Mouse (Mus musculus) hindbrain, postnatal 0 days (tissue): ENCODE measurements around the gene Fam43b. TPM values are rescaled to one million over a fixed set of nuclear protein-coding genes. Genes with fewer than 3 reads are reported as not detected.
"Not testable (repeated sequence)": the region's sequence is repeated elsewhere in the genome, so short reads cannot be mapped to it uniquely, and the experiment has no call there.

ENCODE experiments used
- ATAC-seq: fragments of 200-750 bp; cut with Nextera tagmentation; 2 replicates; pipeline ENCODE4 v1.8.0; 2017; ENCODE audit warnings: mild to moderate bottlenecking, moderate TSS enrichment, moderate library complexity
- DNase-seq: peaks from one replicate; pipeline ENCODE4 v3.0.0-alpha.2; 2015; ENCODE audit warnings: low spot score
- H3K27ac ChIP-seq: fragments of 300-500 bp; sonication (generic); 2 replicates; pipeline ENCODE4 v1.5.1; 2014; ENCODE audit warnings: mild to moderate bottlenecking
- H3K27me3 ChIP-seq: fragments of 300-500 bp; sonication (generic); 2 replicates; pipeline ENCODE4 v1.6.1; 2014; ENCODE audit warnings: low read length, mixed read lengths; ENCODE audit not compliant: insufficient read depth
- H3K36me3 ChIP-seq: fragments of 300-500 bp; sonication (generic); 2 replicates; pipeline ENCODE4 v1.6.1; 2014; ENCODE audit warnings: low read length, mixed read lengths; ENCODE audit not compliant: insufficient read depth
- H3K4me1 ChIP-seq: fragments of 300-500 bp; sonication (generic); 2 replicates; pipeline ENCODE4 v1.6.1; 2014; ENCODE audit warnings: antibody characterized with exemption, low read length, mixed read lengths; ENCODE audit not compliant: insufficient read depth
- H3K4me2 ChIP-seq: fragments of 300-500 bp; sonication (generic); 2 replicates; pipeline ENCODE4 v1.6.1; 2014; ENCODE audit warnings: low read depth, mild to moderate bottlenecking, low read length, moderate library complexity, mixed read lengths
- H3K4me3 ChIP-seq: fragments of 300-500 bp; sonication (generic); 2 replicates; pipeline ENCODE4 v1.5.1; 2014; ENCODE audit warnings: low read length
- H3K9ac ChIP-seq: fragments of 300-500 bp; sonication (generic); replicated peaks from 2 replicates; pipeline ENCODE4 v1.6.1; 2014; ENCODE audit warnings: mild to moderate bottlenecking, low read length, moderate library complexity, mixed read lengths
- H3K9me3 ChIP-seq: fragments of 300-500 bp; sonication (generic); 2 replicates; pipeline ENCODE4 v1.6.1; 2016; ENCODE audit warnings: low read length, mixed read lengths
- CTCF ChIP-seq: IDR thresholded peaks from 2 replicates; pipeline ENCODE4 v1.5.1; 2016; ENCODE audit warnings: antibody characterized with exemption, control low read depth, low read depth
- WGBS: fragments of 180-500 bp; shearing (Covaris S2); extraction: QIAGEN DNeasy Blood & Tissue Kit; methylation state at CpG from one replicate; pipeline ENCODE4 v1.1.7; 2014; 5-methylcytosine and 5-hydroxymethylcytosine counted together
- polyA plus RNA-seq: library from polyadenylated mRNA; unstranded; fragments of >200 nt; fragmentation: Nextera tagmentation; extraction: Ambion mirVana; gene quantifications from 2 replicates; pipeline ENCODE4 v1.2.1, GENCODE M21; 2015
- total RNA-seq: library from RNA; depleted of rRNA; stranded (reverse); fragments of >200 nt; gene quantifications from 2 replicates; pipeline ENCODE4 v1.2.3, GENCODE M21; 2014

Fam43b gene
- total and polyA plus RNA-seq, 2 experiments from 2014 or later = 18.6 to 23.8 TPM

GRCm38 (mm10) chr4:138426778-138427705 is 30.7 kb upstream of the Fam43b start:
- Histone ChIP-seq H3K4me3 (no peak overlapping the region), H3K9me3 (no peaks in the 10 kb centered on the region), H3K9ac (no peak overlapping the region), H3K27ac (no peak overlapping the region), H3K36me3 (no peaks in the 10 kb centered on the region), H3K4me1 (no peaks in the 10 kb centered on the region), H3K27me3 (peaks cover 5% of the 10 kb centered on the region; the same call in 1 of the 2 replicates), H3K4me2 (peak overlapping the region; percentile 37)
- WGBS = 41% methylated on average over 22 of the region's 22 CpGs
- DNase-seq = peak; percentile 89
- peak; percentile 95 for TF ChIP-seq CTCF
- ATAC-seq = peak; percentile 79

GRCm38 (mm10) chr4:138425604-138426003 is 29.3 kb upstream of the Fam43b start:
- not testable (repeated sequence) for H3K36me3 ChIP-seq, H3K4me3 ChIP-seq, H3K27me3 ChIP-seq, H3K4me1 ChIP-seq, H3K9me3 ChIP-seq, H3K4me2 ChIP-seq, DNase-seq, H3K27ac ChIP-seq, ATAC-seq, H3K9ac ChIP-seq
- WGBS = 92% methylated on average over 14 of the region's 14 CpGs

DNA sequence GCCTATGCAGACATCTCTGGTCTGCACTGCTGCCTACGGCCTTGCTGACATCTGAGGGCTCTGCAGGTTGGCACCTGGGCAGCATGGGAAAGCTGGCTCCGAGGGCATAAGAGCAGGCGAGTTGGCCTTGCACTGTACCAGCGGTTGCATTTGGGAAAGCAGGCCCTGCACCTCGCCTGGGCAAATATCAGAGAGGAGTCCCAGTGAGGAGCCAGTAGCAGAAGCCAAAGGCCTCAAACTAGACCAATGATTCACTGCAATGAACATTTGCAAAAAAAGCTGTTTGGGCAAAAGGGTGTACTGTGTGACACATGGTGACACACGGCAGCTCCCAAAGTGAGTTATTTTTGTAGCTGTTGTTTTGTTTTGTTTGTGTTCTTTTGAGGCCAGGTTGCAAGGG is 28.7 kb upstream of the Fam43b start:
- ATAC-seq = no peak

GRCm38 (mm10) chr4:138418340-138418957 is 22.1 kb upstream of the Fam43b start:
- no peak overlapping the region for H3K4me2 ChIP-seq
- H3K9me3 ChIP-seq = no peaks in the 10 kb centered on the region
- no peak overlapping the region for H3K4me3 ChIP-seq
- H3K9ac ChIP-seq = no peak overlapping the region
- WGBS = 44% methylated on average over 11 of the region's 11 CpGs
- peaks cover 9% of the 10 kb centered on the region; the same call in 1 of the 2 replicates for H3K4me1 ChIP-seq
- DNase-seq (peak; percentile 60), ATAC-seq (peak; percentile 48; the same call in 1 of the 2 replicates)
- TF ChIP-seq CTCF = no peak
- H3K27ac ChIP-seq = peak overlapping the region; percentile 56; the same call in 1 of the 2 replicates
- H3K36me3 ChIP-seq = no peaks in the 10 kb centered on the region
- no peaks in the 10 kb centered on the region for H3K27me3 ChIP-seq

More for the DNA sequence above, 28.7 kb upstream of the Fam43b start:
- Histone ChIP-seq H3K27me3 (no peaks in the 10 kb centered on the region), H3K27ac (no peak overlapping the region), H3K9me3 (no peaks in the 10 kb centered on the region), H3K9ac (no peak overlapping the region), H3K4me3 (no peak overlapping the region), H3K4me1 (no peaks in the 10 kb centered on the region), H3K4me2 (no peak overlapping the region), H3K36me3 (no peaks in the 10 kb centered on the region)
- TF ChIP-seq CTCF = no peak
- DNase-seq = no peak
- 81% methylated on average over 6 of the region's 6 CpGs for WGBS

DNA sequence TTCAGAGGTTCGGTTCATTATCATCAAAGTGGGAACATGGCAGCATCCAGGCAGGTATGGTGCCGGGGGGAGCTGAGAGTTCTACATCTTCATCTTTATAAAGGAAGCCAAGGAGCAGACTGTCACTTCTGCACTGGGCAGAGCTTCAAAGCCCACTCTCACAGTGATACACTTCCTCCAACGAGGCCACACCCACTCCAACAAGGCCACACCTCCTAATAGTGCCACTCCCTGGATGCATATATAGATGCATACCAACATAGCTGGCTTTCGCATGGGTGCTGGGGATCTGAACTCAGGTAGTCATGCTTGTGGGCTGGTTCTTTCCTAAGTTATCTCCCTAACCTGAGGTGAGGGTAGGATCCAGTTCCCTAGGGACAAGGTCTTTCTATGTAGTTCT is 21.6 kb upstream of the Fam43b start:
- Histone ChIP-seq H3K4me2 (no peak overlapping the region), H3K4me1 (peaks cover 9% of the 10 kb centered on the region; the same call in 1 of the 2 replicates), H3K27ac (peak overlapping the region; percentile 56; the same call in 1 of the 2 replicates), H3K9ac (no peak overlapping the region), H3K36me3 (no peaks in the 10 kb centered on the region), H3K4me3 (no peak overlapping the region), H3K9me3 (no peaks in the 10 kb centered on the region), H3K27me3 (no peaks in the 10 kb centered on the region)
- no peak for DNase-seq
- TF ChIP-seq CTCF = no peak
- ATAC-seq = no peak
- WGBS = 86% methylated on average over 4 of the region's 4 CpGs

- Histone ChIP-seq H3K4me2 (no peak overlapping the region), H3K4me1 (peaks cover 9% of the 10 kb centered on the region; the same call in 1 of the 2 replicates), H3K4me3 (no peak overlapping the region), H3K27me3 (no peaks in the 10 kb centered on the region), H3K9ac (no peak overlapping the region), H3K9me3 (no peaks in the 10 kb centered on the region), H3K36me3 (no peaks in the 10 kb centered on the region), H3K27ac (no peak overlapping the region)
- DNase-seq (no peak), ATAC-seq (no peak)
- 56% methylated on average over 5 of the region's 5 CpGs for WGBS
- no peak for TF ChIP-seq CTCF
These were observed 20.1 kb upstream of the Fam43b start for GRCm38 (mm10) chr4:138416414-138416813.
